Mouse (Mus musculus) retina, adult 2 months (tissue): ENCODE measurements at regions not wholly inside any gene's neighbourhood (a gene's known extent, or its start where the extent isn't known, plus 50 kb on each side); places are given as distances from the start of the nearest gene placed in this dataset.
A peak's percentile ranks its signal among the peaks of the same experiment; 100 is the strongest.
"Not testable (repeated sequence)": the region's sequence is repeated elsewhere in the genome, so short reads cannot be mapped to it uniquely, and the experiment has no call there.

Experiments used
- DNase-seq: peaks from one replicate; pipeline ENCODE4 v3.0.0-alpha.2; 2012; ENCODE audit warnings: low read depth, low spot score

- no peak for DNase-seq
These were observed 258.8 kb upstream of the St6gal2 start for GRCm38 (mm10) chr17:55186361-55186760.

GRCm38 (mm10) chr17:55186826-55187225 is 258.4 kb upstream of the St6gal2 start:
- no peak for DNase-seq

- no peak for DNase-seq
These were observed 238.6 kb upstream of the St6gal2 start for GRCm38 (mm10) chr17:55206585-55206984.

GRCm38 (mm10) chr17:55218176-55219099 is 226.7 kb upstream of the St6gal2 start:
- DNase-seq = not testable (repeated sequence)

GRCm38 (mm10) chr17:55224058-55224457 is 221.1 kb upstream of the St6gal2 start:
- no peak for DNase-seq

GRCm38 (mm10) chr17:55234262-55234661 is 210.9 kb upstream of the St6gal2 start:
- no peak for DNase-seq

GRCm38 (mm10) chr17:55262638-55263037 is 182.5 kb upstream of the St6gal2 start:
- DNase-seq = no peak

GRCm38 (mm10) chr17:55276541-55276940 is 168.6 kb upstream of the St6gal2 start:
- DNase-seq = no peak

GRCm38 (mm10) chr17:55281276-55281675 is 163.9 kb upstream of the St6gal2 start:
- no peak for DNase-seq

- DNase-seq = no peak
These were observed 156.6 kb upstream of the St6gal2 start for GRCm38 (mm10) chr17:55288589-55288988.

GRCm38 (mm10) chr17:55292656-55293055 is 152.5 kb upstream of the St6gal2 start:
- no peak for DNase-seq

GRCm38 (mm10) chr17:55296701-55297100 is 148.5 kb upstream of the St6gal2 start:
- no peak for DNase-seq

- DNase-seq = no peak
These were observed 146.3 kb upstream of the St6gal2 start for GRCm38 (mm10) chr17:55298852-55299251.

GRCm38 (mm10) chr17:55320959-55321358 is 124.2 kb upstream of the St6gal2 start:
- no peak for DNase-seq

- DNase-seq = no peak
These were observed 85.9 kb upstream of the St6gal2 start for GRCm38 (mm10) chr17:55359305-55359704.

GRCm38 (mm10) chr17:55367064-55367463 is 78.1 kb upstream of the St6gal2 start:
- DNase-seq = no peak

GRCm38 (mm10) chr17:55367464-55368207 is 77.5 kb upstream of the St6gal2 start:
- peak; percentile 33 for DNase-seq
